Mouse (Mus musculus) C2C12 (cell line): ENCODE data around the gene Cplx3. TPM values are rescaled to one million over a fixed set of nuclear protein-coding genes. Genes with fewer than 3 reads are reported as not detected.

Experiments used
- H3K27me3 ChIP-seq: one replicate; pipeline ENCODE4 v1.6.1; 2011; ENCODE audit not compliant: control insufficient read depth, insufficient read depth, insufficient read length
- H3K36me3 ChIP-seq: one replicate; pipeline ENCODE4 v1.6.1; 2011; ENCODE audit not compliant: control insufficient read depth, insufficient read depth
- H3K4me3 ChIP-seq: one replicate; pipeline ENCODE4 v1.5.1; 2011; ENCODE audit warnings: mild to moderate bottlenecking, control low read depth; ENCODE audit not compliant: poor library complexity, insufficient read depth, severe bottlenecking
- H3K79me2 ChIP-seq: one replicate; pipeline ENCODE4 v1.6.1; 2011; ENCODE audit not compliant: control insufficient read depth, insufficient read depth
- H3K79me3 ChIP-seq: one replicate; pipeline ENCODE4 v1.6.1; 2011; ENCODE audit warnings: low read depth, control low read depth
- H3ac ChIP-seq: one replicate; pipeline ENCODE3; 2011; ENCODE audit warnings: low read depth; ENCODE audit not compliant: control insufficient read depth, insufficient read length
- CEBPB ChIP-seq: IDR thresholded peaks from one replicate; pipeline ENCODE4 v1.6.1; 2011; ENCODE audit warnings: low read depth, mild to moderate bottlenecking, control low read depth, moderate library complexity
- CTCF ChIP-seq: IDR thresholded peaks from one replicate; pipeline ENCODE4 v1.5.1; 2011; ENCODE audit not compliant: control insufficient read depth, insufficient read depth, insufficient read length
- FOSL1 ChIP-seq: IDR thresholded peaks from one replicate; pipeline ENCODE4 v1.8.0; 2011; ENCODE audit warnings: mild to moderate bottlenecking, low read length; ENCODE audit not compliant: poor library complexity, insufficient read depth, severe bottlenecking
- MAX ChIP-seq: IDR thresholded peaks from one replicate; pipeline ENCODE4 v1.6.1; 2011; ENCODE audit warnings: mild to moderate bottlenecking, control low read depth
- MYOD1 ChIP-seq: IDR thresholded peaks from one replicate; pipeline ENCODE4 v1.6.1; 2011; ENCODE audit warnings: low read depth; ENCODE audit not compliant: control insufficient read depth, insufficient read length
- MYOG ChIP-seq: IDR thresholded peaks from one replicate; pipeline ENCODE4 v1.6.1; 2011; ENCODE audit not compliant: control insufficient read depth, insufficient read length; ENCODE audit errors: extremely low read depth
- USF1 ChIP-seq: IDR thresholded peaks from one replicate; pipeline ENCODE4 v1.6.1; 2011; ENCODE audit warnings: low read depth, mild to moderate bottlenecking, control low read depth, moderate library complexity
- polyA plus RNA-seq: library from polyadenylated mRNA; unstranded; fragments of >200 nt; fragmentation: generic; extraction: Trizol; gene quantifications from one replicate; pipeline ENCODE4 v1.2.1, GENCODE M21; 2012; ENCODE audit warnings: missing spikeins

Cplx3 gene
- polyA plus RNA-seq, 1 experiment = 0.06 TPM

DNA sequence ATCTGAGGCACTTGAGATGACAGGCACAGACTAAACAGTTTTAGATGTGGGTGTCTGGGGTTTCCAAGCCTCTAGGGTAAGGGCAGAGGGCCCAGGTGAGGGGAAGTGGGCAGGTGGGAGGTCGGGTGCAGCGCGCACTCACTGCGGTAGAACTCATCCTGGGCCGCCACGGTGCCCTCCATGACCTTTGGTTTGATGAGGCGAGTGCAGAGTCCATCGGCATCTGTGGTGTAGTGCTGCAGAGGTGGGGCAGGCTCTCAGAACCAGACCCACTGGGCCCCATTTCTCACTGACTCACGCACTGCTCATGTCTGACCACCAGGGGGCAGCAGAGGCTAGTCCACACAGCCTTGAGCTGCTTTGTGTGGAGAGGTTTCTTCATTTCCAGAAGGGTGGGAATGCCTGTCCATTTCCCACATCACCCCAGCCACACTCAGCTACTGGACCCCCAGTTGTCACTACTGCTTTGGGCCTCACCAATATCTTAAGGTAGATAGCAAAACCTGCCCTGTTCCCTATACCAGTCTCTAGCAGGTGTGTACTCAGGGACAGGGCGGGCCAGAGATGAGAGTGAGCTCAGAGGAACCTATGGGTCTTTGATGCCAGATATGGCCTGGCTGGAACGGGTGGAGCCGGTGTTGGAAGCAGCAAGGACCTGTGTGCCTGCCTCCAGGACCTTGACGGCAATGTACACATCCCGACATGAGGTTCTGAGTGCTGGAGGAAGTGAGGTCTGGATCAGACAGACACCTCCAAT lies 23.2 kb upstream of the Cplx3 start:
- Histone ChIP-seq H3K79me3 (peaks cover 23% of the 10 kb centered on the region), H3K4me3 (no peak overlapping the region), H3K79me2 (peaks cover 33% of the 10 kb centered on the region), H3K27me3 (no peaks in the 10 kb centered on the region), H3ac (no peak overlapping the region), H3K36me3 (peaks cover 54% of the 10 kb centered on the region)
- TF ChIP-seq CTCF = peak; percentile 95
- no peak for TF ChIP-seq MAX
- no peak for TF ChIP-seq MYOG
- no peak for TF ChIP-seq USF1
- TF ChIP-seq CEBPB = no peak
- TF ChIP-seq FOSL1 = no peak
- TF ChIP-seq MYOD1 = no peak

DNA sequence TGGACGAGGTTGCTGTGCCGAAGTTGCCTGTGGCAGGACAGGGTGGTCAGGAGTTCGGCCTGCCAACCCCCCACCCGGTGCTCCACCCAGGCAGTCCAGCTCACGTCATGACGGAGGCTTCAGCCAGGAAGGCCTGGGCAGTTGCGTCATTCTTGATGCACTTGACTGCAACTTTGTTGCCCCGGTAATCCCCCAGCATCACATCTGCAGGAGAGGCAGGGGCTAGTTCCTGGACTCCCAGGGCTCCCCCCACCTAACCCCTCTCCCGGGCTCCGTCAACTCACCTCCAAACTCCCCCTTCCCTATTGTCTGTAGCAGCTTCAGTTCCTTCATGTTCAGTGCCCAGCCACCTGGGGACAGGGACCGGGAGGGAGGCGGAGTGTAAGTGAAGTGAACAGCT lies 22.6 kb upstream of the Cplx3 start:
- no peak overlapping the region for H3K4me3 ChIP-seq
- peaks cover 59% of the 10 kb centered on the region for H3K36me3 ChIP-seq
- no peak for TF ChIP-seq CEBPB
- TF ChIP-seq MYOG = no peak
- TF ChIP-seq MYOD1 = no peak
- no peak for TF ChIP-seq USF1
- TF ChIP-seq CTCF = no peak
- TF ChIP-seq FOSL1 = no peak
- TF ChIP-seq MAX = no peak
- H3ac ChIP-seq = no peak overlapping the region
- peaks cover 24% of the 10 kb centered on the region for H3K79me3 ChIP-seq
- peaks cover 27% of the 10 kb centered on the region for H3K79me2 ChIP-seq
- H3K27me3 ChIP-seq = no peaks in the 10 kb centered on the region

DNA sequence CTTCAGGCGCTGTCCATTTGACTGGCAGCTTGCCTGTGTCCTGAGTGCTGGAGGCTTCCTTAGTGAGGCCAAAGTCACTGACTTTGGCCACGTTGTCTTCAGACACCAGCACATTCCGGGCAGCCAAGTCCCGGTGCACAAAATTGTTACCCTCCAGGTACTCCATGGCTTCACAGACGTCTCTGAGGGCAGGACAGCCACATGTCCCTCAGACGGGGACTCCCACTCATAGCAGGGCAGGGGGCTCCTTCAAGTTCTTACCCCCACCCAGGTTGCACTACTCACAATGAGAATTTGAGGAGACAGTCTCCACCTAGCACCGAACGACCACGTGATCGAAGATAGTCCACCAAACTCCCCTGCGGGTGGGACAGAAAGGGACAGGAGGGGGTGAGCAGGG lies 21.8 kb upstream of the Cplx3 start:
- H3K36me3 ChIP-seq = peaks cover 65% of the 10 kb centered on the region
- no peak overlapping the region for H3K4me3 ChIP-seq

DNA sequence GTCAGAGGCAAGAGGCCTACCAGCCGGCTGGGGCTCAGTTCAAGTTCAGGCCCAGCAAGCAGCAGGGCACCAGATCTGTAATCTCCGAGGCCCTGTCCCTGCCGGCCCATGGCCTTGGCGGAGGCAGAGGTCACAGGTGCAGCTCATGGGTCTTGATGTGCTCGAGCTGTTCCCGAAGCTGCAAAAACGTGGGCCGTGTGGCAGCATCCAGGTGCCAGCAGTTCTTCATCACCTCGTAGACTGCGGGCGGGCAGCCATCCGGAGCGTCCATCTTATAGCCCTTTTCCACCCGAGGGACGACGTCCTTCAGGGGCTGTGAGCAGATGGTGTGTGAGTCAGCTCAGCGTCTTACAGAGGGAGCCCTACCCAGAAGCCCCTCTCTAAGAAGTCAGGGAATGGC lies 21.1 kb upstream of the Cplx3 start:
- Histone ChIP-seq H3K4me3 (no peak overlapping the region), H3K79me3 (peaks cover 12% of the 10 kb centered on the region), H3ac (no peak overlapping the region), H3K27me3 (no peaks in the 10 kb centered on the region), H3K79me2 (peaks cover 13% of the 10 kb centered on the region), H3K36me3 (peaks cover 67% of the 10 kb centered on the region)
- TF ChIP-seq MAX = no peak

More for the DNA sequence above, 21.8 kb upstream of the Cplx3 start:
- Histone ChIP-seq H3ac (no peak overlapping the region), H3K79me3 (peaks cover 19% of the 10 kb centered on the region), H3K27me3 (no peaks in the 10 kb centered on the region), H3K79me2 (peaks cover 20% of the 10 kb centered on the region)
- TF ChIP-seq MYOG (no peak), FOSL1 (no peak), MYOD1 (no peak)

DNA sequence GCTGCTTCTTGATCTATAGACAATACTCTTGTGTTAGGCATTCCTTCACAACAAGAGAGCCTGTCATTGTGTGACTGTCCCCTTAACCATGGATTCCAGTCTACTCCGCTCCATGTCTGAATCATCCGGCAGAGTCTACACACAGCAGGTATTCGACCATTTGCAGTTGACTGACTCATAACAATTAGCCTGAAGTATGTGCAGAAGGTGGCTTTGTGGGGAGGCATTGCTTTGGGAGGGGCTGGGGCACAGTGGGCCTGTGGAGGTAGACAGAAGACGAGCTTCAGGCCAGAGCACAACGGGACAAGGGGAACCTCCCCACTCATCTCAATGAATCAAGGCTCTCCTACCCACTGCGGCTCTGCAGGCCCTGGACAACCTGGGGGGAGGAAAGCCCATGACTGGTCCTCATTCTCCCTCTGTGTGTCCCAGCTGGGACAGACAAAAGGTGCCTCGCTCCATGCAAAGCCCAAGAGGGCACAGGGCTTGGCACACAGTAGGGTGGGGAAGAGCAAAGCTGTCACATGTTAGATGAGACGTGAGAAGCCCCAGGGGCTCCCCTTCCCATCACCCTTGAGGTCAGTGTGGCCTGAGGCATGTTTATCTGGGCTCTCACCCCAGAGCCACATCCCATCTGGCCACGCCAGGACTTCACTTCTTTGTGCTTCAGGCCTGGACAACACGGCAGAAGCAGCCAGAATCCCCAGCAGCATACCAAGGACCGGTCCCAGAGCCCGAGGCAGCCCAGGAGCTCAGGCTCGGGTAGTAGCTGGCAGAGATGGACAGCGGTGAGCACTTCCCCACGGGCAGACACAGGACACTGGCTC lies 19.8 kb upstream of the Cplx3 start:
- no peak overlapping the region for H3K4me3 ChIP-seq
- TF ChIP-seq MYOD1 = peak; percentile 57
- TF ChIP-seq MAX = peak; percentile 85
- TF ChIP-seq CEBPB = no peak
- TF ChIP-seq FOSL1 = no peak
- TF ChIP-seq USF1 = peak; percentile 24
- no peak for TF ChIP-seq MYOG
- H3K79me2 ChIP-seq = no peaks in the 10 kb centered on the region
- H3K27me3 ChIP-seq = no peaks in the 10 kb centered on the region
- H3K36me3 ChIP-seq = peaks cover 67% of the 10 kb centered on the region
- peaks cover 5% of the 10 kb centered on the region for H3K79me3 ChIP-seq
- peak overlapping the region; percentile 12 for H3ac ChIP-seq

DNA sequence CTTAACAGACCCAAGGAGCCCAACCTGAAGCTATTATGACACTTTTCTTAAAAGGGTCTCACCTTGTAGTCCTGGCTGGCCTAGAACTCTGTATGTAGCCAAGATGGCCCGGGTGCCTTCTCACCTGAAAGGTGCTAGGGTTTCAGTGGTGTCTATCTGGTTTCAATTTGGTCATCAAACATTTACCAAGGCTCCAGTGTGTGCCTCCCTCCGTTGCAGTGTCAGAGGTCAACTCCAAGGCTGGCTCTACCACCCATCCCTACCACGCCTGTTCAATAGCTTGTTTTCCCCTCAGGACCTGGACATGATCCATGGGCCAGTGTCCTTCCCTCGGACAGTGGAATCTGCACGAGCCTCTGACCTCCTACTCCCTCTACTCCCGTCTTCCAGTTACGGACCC lies 18.2 kb upstream of the Cplx3 start:
- no peak overlapping the region for H3K4me3 ChIP-seq
- no peak overlapping the region for H3ac ChIP-seq
- peaks cover 5% of the 10 kb centered on the region for H3K79me3 ChIP-seq
- TF ChIP-seq CEBPB (no peak), USF1 (no peak), FOSL1 (no peak), MAX (no peak), MYOG (no peak), CTCF (no peak), MYOD1 (no peak)
- H3K36me3 ChIP-seq = peaks cover 51% of the 10 kb centered on the region
- H3K79me2 ChIP-seq = no peaks in the 10 kb centered on the region
- no peaks in the 10 kb centered on the region for H3K27me3 ChIP-seq
